Comparison of ENCODE assay signal across 11 mouse cellular contexts in the genomic region with DNA sequence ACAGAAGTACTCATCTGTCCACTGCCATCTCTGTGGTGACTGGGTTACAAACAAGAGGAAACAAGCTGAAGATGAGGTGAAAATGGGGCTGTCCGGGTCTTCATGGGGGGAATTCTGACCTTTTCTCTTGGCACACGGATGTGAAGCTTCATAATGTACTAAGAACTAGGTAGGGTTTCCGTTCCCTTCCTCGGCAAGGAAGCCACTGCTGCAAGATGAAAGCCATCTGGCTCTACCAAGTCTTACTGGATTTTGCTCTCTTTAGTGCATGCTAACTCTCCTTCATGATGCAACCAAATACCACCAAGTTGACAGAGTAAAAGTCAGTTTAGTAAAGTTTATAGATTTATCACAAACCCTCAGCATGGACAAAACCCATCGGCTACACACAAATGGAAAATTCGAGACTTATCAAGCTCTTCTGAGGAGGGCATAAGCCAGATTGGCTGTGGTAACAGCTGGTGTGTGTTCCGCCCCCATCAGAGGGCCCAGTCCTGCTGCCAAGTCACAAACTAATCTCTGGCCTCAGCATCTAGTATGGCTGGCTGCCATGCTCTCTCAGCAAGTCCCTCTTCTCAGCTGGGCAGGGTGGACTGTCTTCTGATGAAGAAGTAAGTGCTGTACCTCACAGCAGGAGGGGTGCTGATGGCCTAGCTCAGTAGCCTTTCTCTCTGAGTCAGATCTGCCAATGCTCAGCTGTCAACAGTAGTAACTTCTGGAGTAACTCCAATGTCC. TPM values are rescaled to one million over a fixed set of nuclear protein-coding genes. Genes with fewer than 3 reads are reported as not detected.
DNase-seq lines count a peak whose midpoint lies in the region; ATAC-seq lines count a peak whose summit lies in the region.
"Had no signal": no experiment of that assay in that cellular context is flagged by ENCODE, and none has a peak within 500 bp of the region (broad histone marks: within the 10 kb centered on the region; RNA-seq: fewer than 3 reads in every experiment).

No protein-coding gene starts in this region.

- no peak overlapping the region for H3K4me2 ChIP-seq in intestine, embryonic 15.5 days (replicated peaks)
- no peak overlapping the region for H3K4me2 ChIP-seq in intestine, embryonic 16.5 days (ENCODE audit: low read depth, low read length)
- no peak overlapping the region for H3K4me2 ChIP-seq in heart, embryonic 13.5 days
- H3K4me2 ChIP-seq: liver, embryonic 15.5 days had no signal

- ATAC-seq in intestine, embryonic 15.5 days: 0 out of 2 replicates have a peak, but pooled peaks have one; percentile 36
- ATAC-seq in intestine, embryonic 16.5 days: no peak
- ATAC-seq in heart, embryonic 13.5 days (ENCODE audit: extremely low read depth, insufficient number of reproducible peaks, low FRiP score, low TSS enrichment): peak; percentile 58; the same call in 1 of the 2 replicates
- no peak for ATAC-seq in activated CD4-positive, CD25-positive, alpha-beta regulatory T cell, adult 4 months
- ATAC-seq: Patski had no signal

- peak; percentile 89 to 93 for DNase-seq in cerebellum, postnatal 10 days
- peak; percentile 35 for DNase-seq in ovary, postnatal 36 days (ENCODE audit: low spot score)
- DNase-seq in embryo, embryonic 10.5 days (ENCODE audit: low spot score): no peak
- no peak for DNase-seq in retina, postnatal 1 day

- H3K9ac ChIP-seq in intestine, embryonic 15.5 days: no peak overlapping the region
- no peak overlapping the region for H3K9ac ChIP-seq in intestine, embryonic 16.5 days (ENCODE audit: low read depth, low read length)
- no peak overlapping the region for H3K9ac ChIP-seq in heart, embryonic 13.5 days
- H3K9ac ChIP-seq: liver, embryonic 15.5 days had no signal

- H3K36me3 ChIP-seq in intestine, embryonic 15.5 days: no peaks in the 10 kb centered on the region
- H3K36me3 ChIP-seq in intestine, embryonic 16.5 days (ENCODE audit: control insufficient read depth, insufficient read depth, low read length): no peaks in the 10 kb centered on the region
- no peaks in the 10 kb centered on the region for H3K36me3 ChIP-seq in heart, embryonic 13.5 days
- H3K36me3 ChIP-seq: liver, embryonic 15.5 days had no signal

- 74% methylated on average over 7 of the region's 7 CpGs for WGBS in intestine, embryonic 15.5 days
- 73% methylated on average over 7 of the region's 7 CpGs for WGBS in intestine, embryonic 16.5 days
- 61% methylated on average over 7 of the region's 7 CpGs for WGBS in heart, embryonic 13.5 days

- H3K4me3 ChIP-seq in intestine, embryonic 15.5 days (replicated peaks): no peak overlapping the region
- no peak overlapping the region for H3K4me3 ChIP-seq in intestine, embryonic 16.5 days (ENCODE audit: low read length)
- no peak overlapping the region for H3K4me3 ChIP-seq in heart, embryonic 13.5 days
- H3K4me3 ChIP-seq: erythroblast, embryonic 14.5 days; liver, embryonic 15.5 days had no signal

- H3K4me1 ChIP-seq in intestine, embryonic 15.5 days (replicated peaks): no peaks in the 10 kb centered on the region
- no peaks in the 10 kb centered on the region for H3K4me1 ChIP-seq in intestine, embryonic 16.5 days (ENCODE audit: control insufficient read depth, insufficient read depth, low read length)
- H3K4me1 ChIP-seq in heart, embryonic 13.5 days: peaks cover 22% of the 10 kb centered on the region
- H3K4me1 ChIP-seq: liver, embryonic 15.5 days had no signal

- no peaks in the 10 kb centered on the region for H3K27me3 ChIP-seq in intestine, embryonic 15.5 days (replicated peaks)
- no peaks in the 10 kb centered on the region for H3K27me3 ChIP-seq in intestine, embryonic 16.5 days (replicated peaks; ENCODE audit: control insufficient read depth, insufficient read depth, low read length)
- H3K27me3 ChIP-seq in heart, embryonic 13.5 days (replicated peaks): no peaks in the 10 kb centered on the region
- H3K27me3 ChIP-seq: liver, embryonic 15.5 days; Patski had no signal

- no peaks in the 10 kb centered on the region for H3K9me3 ChIP-seq in intestine, embryonic 15.5 days
- no peaks in the 10 kb centered on the region for H3K9me3 ChIP-seq in intestine, embryonic 16.5 days (ENCODE audit: control insufficient read depth, low read length)
- H3K9me3 ChIP-seq in heart, embryonic 13.5 days: no peaks in the 10 kb centered on the region
- H3K9me3 ChIP-seq: liver, embryonic 15.5 days had no signal

- H3K27ac ChIP-seq in intestine, embryonic 15.5 days: no peak overlapping the region
- H3K27ac ChIP-seq in intestine, embryonic 16.5 days (ENCODE audit: low read length): no peak overlapping the region; the same call in 1 of the 2 replicates
- peak overlapping the region; percentile 25; the same call in 1 of the 2 replicates for H3K27ac ChIP-seq in heart, embryonic 13.5 days (replicated peaks)
- H3K27ac ChIP-seq: liver, embryonic 15.5 days had no signal

RNA-seq across cellular contexts. Expression of a gene that starts 20.9 kb away (rescaled TPM):
- 31.1 and 34.5 TPM in 2 replicates for polyA plus RNA-seq in intestine, embryonic 15.5 days (2015; fragmentation: Nextera tagmentation; extraction: Ambion mirVana)
- polyA plus RNA-seq in intestine, embryonic 16.5 days (2015; fragmentation: Nextera tagmentation; extraction: Ambion mirVana): 22.1 and 26.2 TPM in 2 replicates
- 21.4 and 23.6 TPM in 2 replicates for polyA plus RNA-seq in heart, embryonic 13.5 days (2015; fragmentation: Nextera tagmentation; extraction: Ambion mirVana)
- polyA plus RNA-seq in activated CD4-positive, CD25-positive, alpha-beta regulatory T cell, adult 4 months (2017; shearing (Covaris generic)): 10 to 100 TPM; 24.6 to 30.7 TPM

RNA-seq across cellular contexts. Expression of a gene that starts 21.2 kb away (rescaled TPM):
- 8.1 and 8.5 TPM in 2 replicates for polyA plus RNA-seq in intestine, embryonic 15.5 days (2015; fragmentation: Nextera tagmentation; extraction: Ambion mirVana)
- polyA plus RNA-seq in intestine, embryonic 16.5 days (2015; fragmentation: Nextera tagmentation; extraction: Ambion mirVana): 10.1 and 11.2 TPM in 2 replicates
- 9.8 and 11.8 TPM in 2 replicates for polyA plus RNA-seq in heart, embryonic 13.5 days (2015; fragmentation: Nextera tagmentation; extraction: Ambion mirVana)
- 10 to 100 TPM; 10.9 to 16.7 TPM for polyA plus RNA-seq in activated CD4-positive, CD25-positive, alpha-beta regulatory T cell, adult 4 months (2017; shearing (Covaris generic))

RNA-seq across cellular contexts. Expression of a gene that starts 50.7 kb away (rescaled TPM):
- 1.7 and 2.5 TPM in 2 replicates for polyA plus RNA-seq in intestine, embryonic 15.5 days (2015; fragmentation: Nextera tagmentation; extraction: Ambion mirVana)
- polyA plus RNA-seq in intestine, embryonic 16.5 days (2015; fragmentation: Nextera tagmentation; extraction: Ambion mirVana): 2.1 and 2.5 TPM in 2 replicates
- 0.94 and 1.2 TPM in 2 replicates for polyA plus RNA-seq in heart, embryonic 13.5 days (2015; fragmentation: Nextera tagmentation; extraction: Ambion mirVana)
- under 1 TPM; 0.45 to 0.65 TPM for polyA plus RNA-seq in activated CD4-positive, CD25-positive, alpha-beta regulatory T cell, adult 4 months (2017; shearing (Covaris generic))
- polyA plus RNA-seq: erythroblast, embryonic 14.5 days had no signal

Comparison
In these comparisons a context has a peak if more than half of its experiments do, and no peak if none do; other contexts are left out.
1. ATAC-seq: peak in intestine, embryonic 15.5 days (single experiment) and heart, embryonic 13.5 days (single experiment); none in intestine, embryonic 16.5 days (single experiment) and activated CD4-positive, CD25-positive, alpha-beta regulatory T cell, adult 4 months (single experiment).
2. DNase-seq: peak in cerebellum, postnatal 10 days (2 of 2) and ovary, postnatal 36 days (single experiment); none in embryo, embryonic 10.5 days (single experiment) and retina, postnatal 1 day (single experiment).